8 mouse cellular contexts compared by ENCODE assay signal in genomic region chr5:73651855-73652201, GRCm38 (mm10). TPM values are rescaled to one million over a fixed set of nuclear protein-coding genes. Genes with fewer than 3 reads are reported as not detected.
DNase-seq lines count a peak whose midpoint lies in the region; ATAC-seq and TF ChIP-seq lines count a peak whose summit lies in the region.
"Had no signal": no experiment of that assay in that cellular context is flagged by ENCODE, and none has a peak within 500 bp of the region (broad histone marks: within the 10 kb centered on the region; RNA-seq: fewer than 3 reads in every experiment).

No protein-coding gene starts in this region.

- no peak for ATAC-seq in intestine, embryonic 15.5 days

- no peaks in the 10 kb centered on the region for H3K36me3 ChIP-seq in intestine, embryonic 15.5 days
- H3K36me3 ChIP-seq in midbrain, embryonic 10.5 days, result no peaks in the 10 kb centered on the region

- no peak for TF ChIP-seq CTCF in brain, embryonic 14.5 days (IDR thresholded peaks at IDR 0.05; ENCODE audit: borderline replicate concordance, extremely low read depth, insufficient read depth, insufficient read length)
- no peak for TF ChIP-seq CTCF in left cerebral cortex, adult 2 months (IDR thresholded peaks at IDR 0.05)

- peak; percentile 24 for DNase-seq in brain, embryonic 14.5 days (ENCODE audit: low read depth)
- DNase-seq in embryo, embryonic 11 days, result peak; percentile 55
- peak; percentile 47 for DNase-seq in midbrain, embryonic 10.5 days (ENCODE audit: low spot score)
- no peak for DNase-seq in left cerebral cortex, adult 2 months (ENCODE audit: extremely low spot score in 1 of 2, low spot score in 2 of 2)
- no peak for DNase-seq in spleen, postnatal 10 days (ENCODE audit: low spot score in 2 of 2)
- no peak for DNase-seq in right cerebral cortex, postnatal 10 days (ENCODE audit: low spot score in 2 of 2)

- peaks cover 21% of the 10 kb centered on the region for H3K4me1 ChIP-seq in intestine, embryonic 15.5 days (replicated peaks)
- peaks cover 42% of the 10 kb centered on the region for H3K4me1 ChIP-seq in midbrain, embryonic 10.5 days

- H3K27me3 ChIP-seq in intestine, embryonic 15.5 days (replicated peaks), result peaks cover 39% of the 10 kb centered on the region
- H3K27me3 ChIP-seq in midbrain, embryonic 10.5 days (ENCODE audit: low read depth, poor library complexity, severe bottlenecking), result peaks cover 77% of the 10 kb centered on the region

- no peak overlapping the region for H3K27ac ChIP-seq in intestine, embryonic 15.5 days
- no peak overlapping the region for H3K27ac ChIP-seq in midbrain, embryonic 10.5 days (replicated peaks)
- H3K27ac ChIP-seq in left cerebral cortex, adult 2 months, result no peak overlapping the region

- H3K4me3 ChIP-seq in intestine, embryonic 15.5 days (replicated peaks), result peak overlapping the region; percentile 50
- peak overlapping the region; percentile 63 for H3K4me3 ChIP-seq in midbrain, embryonic 10.5 days
- no peak overlapping the region for H3K4me3 ChIP-seq in left cerebral cortex, adult 2 months

- peak overlapping the region; percentile 98 for H3K4me2 ChIP-seq in intestine, embryonic 15.5 days (replicated peaks)

- TF ChIP-seq POLR2A in brain, embryonic 14.5 days (IDR thresholded peaks at IDR 0.05; ENCODE audit: borderline replicate concordance, extremely low read depth, insufficient read depth, insufficient read length, poor library complexity, severe bottlenecking), result no peak

- H3K9ac ChIP-seq in intestine, embryonic 15.5 days, result no peak overlapping the region

- intact Hi-C loops in left cerebral cortex, adult 2 months (cut with DNase I), result loop anchor here (10.0 kb wide), 1 partner anchor 1433 kb away; no protein-coding TSS in a partner anchor

- no peaks in the 10 kb centered on the region for H3K9me3 ChIP-seq in intestine, embryonic 15.5 days
- no peaks in the 10 kb centered on the region for H3K9me3 ChIP-seq in midbrain, embryonic 10.5 days (replicated peaks)

- WGBS in intestine, embryonic 15.5 days, result 3% methylated on average over 4 of the region's 4 CpGs
- under 1% methylated on average over 4 of the region's 4 CpGs for WGBS in midbrain, embryonic 10.5 days

RNA-seq across cellular contexts. Expression of gene Spata18, which starts 0.6 kb away (rescaled TPM):
- 0.58 and 1.7 TPM in 2 replicates for polyA plus RNA-seq in brain, embryonic 14.5 days (2012; rRNA removed)
- 0.28 and 0.38 TPM in 2 replicates for polyA plus RNA-seq in intestine, embryonic 15.5 days (2015; fragmentation: Nextera tagmentation; extraction: Ambion mirVana)
- not detected in 2 replicates for polyA plus RNA-seq in midbrain, embryonic 10.5 days (2016; fragmentation: Nextera tagmentation; extraction: Ambion mirVana)
- total RNA-seq in left cerebral cortex, adult 2 months (2021), result not detected
- total RNA-seq: neutrophil, adult 5-6 weeks had no signal

RNA-seq across cellular contexts. Expression of gene Sgcb, which starts 4.2 kb away (rescaled TPM):
- polyA plus RNA-seq in brain, embryonic 14.5 days (2012; rRNA removed), result 18.3 and 20.6 TPM in 2 replicates
- polyA plus RNA-seq in intestine, embryonic 15.5 days (2015; fragmentation: Nextera tagmentation; extraction: Ambion mirVana), result 17.8 and 19.7 TPM in 2 replicates
- 21.3 and 21.8 TPM in 2 replicates for polyA plus RNA-seq in midbrain, embryonic 10.5 days (2016; fragmentation: Nextera tagmentation; extraction: Ambion mirVana)
- 10 to 100 TPM; 39.8 to 42.9 TPM for total RNA-seq in left cerebral cortex, adult 2 months (2021)

RNA-seq across cellular contexts. Expression of gene Lrrc66, which starts 19.5 kb away (rescaled TPM):
- polyA plus RNA-seq in brain, embryonic 14.5 days (2012; rRNA removed), result 0.04 and 0.05 TPM in 2 replicates
- 4.7 and 5.5 TPM in 2 replicates for polyA plus RNA-seq in intestine, embryonic 15.5 days (2015; fragmentation: Nextera tagmentation; extraction: Ambion mirVana)
- 0.06 and 0.07 TPM in 2 replicates for polyA plus RNA-seq in midbrain, embryonic 10.5 days (2016; fragmentation: Nextera tagmentation; extraction: Ambion mirVana)
- not detected for total RNA-seq in left cerebral cortex, adult 2 months (2021)
- total RNA-seq: neutrophil, adult 5-6 weeks had no signal

Comparison
In these comparisons a context has a peak if more than half of its experiments do, and no peak if none do; other contexts are left out.
1. DNase-seq: peak in brain, embryonic 14.5 days (single experiment), embryo, embryonic 11 days (single experiment) and midbrain, embryonic 10.5 days (single experiment); none in left cerebral cortex, adult 2 months (0 of 2), spleen, postnatal 10 days (0 of 2) and right cerebral cortex, postnatal 10 days (0 of 2).